Mouse (Mus musculus): Measurements from ENCODE around the gene Nol10.
"Not testable (repeated sequence)": the region's sequence is repeated elsewhere in the genome, so short reads cannot be mapped to it uniquely, and the experiment has no call there.

The Nol10 gene

GRCm38 (mm10) chr12:17455096-17455495 lies 106.8 kb downstream of the Nol10 start:
- no peak for ATAC-seq (ENCODE audit: low TSS enrichment)

- not testable (repeated sequence) for ATAC-seq (ENCODE audit: low TSS enrichment)
Measured at GRCm38 (mm10) chr12:17459223-17459622, 111.0 kb downstream of the Nol10 start.

GRCm38 (mm10) chr12:17463706-17464105 lies 115.4 kb downstream of the Nol10 start:
- no peak for ATAC-seq (ENCODE audit: low TSS enrichment)

- not testable (repeated sequence) for ATAC-seq (ENCODE audit: low TSS enrichment)
Measured at GRCm38 (mm10) chr12:17464550-17464949, 116.3 kb downstream of the Nol10 start.

- ATAC-seq (ENCODE audit: low TSS enrichment): no peak
Measured at GRCm38 (mm10) chr12:17466791-17467190, 118.5 kb downstream of the Nol10 start.

GRCm38 (mm10) chr12:17468359-17468758 lies 120.1 kb downstream of the Nol10 start:
- ATAC-seq (ENCODE audit: low TSS enrichment): no peak

- ATAC-seq (ENCODE audit: low TSS enrichment): no peak
Measured at GRCm38 (mm10) chr12:17469869-17470268, 121.6 kb downstream of the Nol10 start.

- not testable (repeated sequence) for ATAC-seq (ENCODE audit: low TSS enrichment)
Measured at GRCm38 (mm10) chr12:17470528-17470927, 122.3 kb downstream of the Nol10 start.

GRCm38 (mm10) chr12:17471405-17471804 lies 123.1 kb downstream of the Nol10 start:
- ATAC-seq (ENCODE audit: low TSS enrichment): no peak

GRCm38 (mm10) chr12:17473128-17473527 lies 124.9 kb downstream of the Nol10 start:
- no peak for ATAC-seq (ENCODE audit: low TSS enrichment)

GRCm38 (mm10) chr12:17473862-17474261 lies 125.6 kb downstream of the Nol10 start:
- ATAC-seq (ENCODE audit: low TSS enrichment): no peak

- ATAC-seq (ENCODE audit: low TSS enrichment): no peak
Measured at GRCm38 (mm10) chr12:17474681-17475080, 126.4 kb downstream of the Nol10 start.

GRCm38 (mm10) chr12:17475146-17475545 lies 126.9 kb downstream of the Nol10 start:
- no peak for ATAC-seq (ENCODE audit: low TSS enrichment)

- ATAC-seq (ENCODE audit: low TSS enrichment): no peak
Measured at GRCm38 (mm10) chr12:17478196-17478595, 129.9 kb downstream of the Nol10 start.

GRCm38 (mm10) chr12:17478856-17479255 lies 130.6 kb downstream of the Nol10 start:
- no peak for ATAC-seq (ENCODE audit: low TSS enrichment)
